Mouse (Mus musculus) hindbrain, embryonic 10.5 days (tissue): ENCODE data around the gene Themis2. TPM values are rescaled to one million over a fixed set of nuclear protein-coding genes. Genes with fewer than 3 reads are reported as not detected.
"Not testable (repeated sequence)": the region's sequence is repeated elsewhere in the genome, so short reads cannot be mapped to it uniquely, and the experiment has no call there.

Experiments used
- DNase-seq: peaks from one replicate; pipeline ENCODE4 v3.0.0-alpha.2; 2017; ENCODE audit warnings: low spot score
- H3K27ac ChIP-seq: fragments of 300-500 bp; sonication (generic); 2 replicates; pipeline ENCODE4 v1.5.1; 2016; ENCODE audit warnings: mild to moderate bottlenecking, moderate library complexity
- H3K27me3 ChIP-seq: fragments of 300-500 bp; sonication (generic); 2 replicates; pipeline ENCODE4 v1.6.1; 2016; ENCODE audit warnings: mild to moderate bottlenecking; ENCODE audit not compliant: poor library complexity, insufficient read depth, severe bottlenecking
- H3K36me3 ChIP-seq: fragments of 300-500 bp; sonication (generic); 2 replicates; pipeline ENCODE4 v1.6.1; 2016; ENCODE audit warnings: mild to moderate bottlenecking, moderate library complexity
- H3K4me1 ChIP-seq: fragments of 300-500 bp; sonication (generic); replicated peaks from 2 replicates; pipeline ENCODE4 v1.6.1; 2016; ENCODE audit warnings: mild to moderate bottlenecking
- H3K4me3 ChIP-seq: fragments of 300-500 bp; sonication (generic); 2 replicates; pipeline ENCODE4 v1.5.1; 2016; ENCODE audit warnings: mild to moderate bottlenecking, moderate library complexity
- H3K9me3 ChIP-seq: fragments of 300-500 bp; sonication (generic); 2 replicates; pipeline ENCODE4 v1.6.1; 2016; ENCODE audit warnings: mild to moderate bottlenecking, moderate library complexity
- WGBS: fragments of 180-500 bp; shearing (Covaris S2); methylation state at CpG from one replicate; pipeline ENCODE4 v1.1.7; 2016; 5-methylcytosine and 5-hydroxymethylcytosine counted together
- polyA plus RNA-seq: library from polyadenylated mRNA; unstranded; fragments of >200 nt; fragmentation: Nextera tagmentation; extraction: Ambion mirVana; gene quantifications from 2 replicates; pipeline ENCODE4 v1.2.1, GENCODE M21; 2016

Themis2 gene
- polyA plus RNA-seq, 1 experiment from 2014 or later, result 1.2 TPM

GRCm38 (mm10) chr4:132795171-132795570 is 1.0 kb downstream of the Themis2 start:
- Histone ChIP-seq H3K4me3 (no peak overlapping the region), H3K36me3 (no peaks in the 10 kb centered on the region), H3K27me3 (peaks cover 36% of the 10 kb centered on the region), H3K4me1 (peaks cover 25% of the 10 kb centered on the region), H3K9me3 (no peaks in the 10 kb centered on the region), H3K27ac (no peak overlapping the region)
- no peak for DNase-seq
- WGBS, result 60% methylated on average over 7 of the region's 7 CpGs

- DNase-seq, result no peak
These were observed 1.4 kb downstream of the Themis2 start for GRCm38 (mm10) chr4:132794760-132795159.

GRCm38 (mm10) chr4:132794028-132794427 is 2.2 kb downstream of the Themis2 start:
- no peaks in the 10 kb centered on the region for H3K9me3 ChIP-seq
- peaks cover 36% of the 10 kb centered on the region for H3K27me3 ChIP-seq

More at GRCm38 (mm10) chr4:132794760-132795159, 1.4 kb downstream of the Themis2 start:
- Histone ChIP-seq H3K27ac (no peak overlapping the region), H3K4me1 (peaks cover 25% of the 10 kb centered on the region), H3K27me3 (peaks cover 36% of the 10 kb centered on the region), H3K9me3 (no peaks in the 10 kb centered on the region), H3K4me3 (no peak overlapping the region), H3K36me3 (no peaks in the 10 kb centered on the region)
- WGBS, result 71% methylated on average over 8 of the region's 8 CpGs

DNA sequence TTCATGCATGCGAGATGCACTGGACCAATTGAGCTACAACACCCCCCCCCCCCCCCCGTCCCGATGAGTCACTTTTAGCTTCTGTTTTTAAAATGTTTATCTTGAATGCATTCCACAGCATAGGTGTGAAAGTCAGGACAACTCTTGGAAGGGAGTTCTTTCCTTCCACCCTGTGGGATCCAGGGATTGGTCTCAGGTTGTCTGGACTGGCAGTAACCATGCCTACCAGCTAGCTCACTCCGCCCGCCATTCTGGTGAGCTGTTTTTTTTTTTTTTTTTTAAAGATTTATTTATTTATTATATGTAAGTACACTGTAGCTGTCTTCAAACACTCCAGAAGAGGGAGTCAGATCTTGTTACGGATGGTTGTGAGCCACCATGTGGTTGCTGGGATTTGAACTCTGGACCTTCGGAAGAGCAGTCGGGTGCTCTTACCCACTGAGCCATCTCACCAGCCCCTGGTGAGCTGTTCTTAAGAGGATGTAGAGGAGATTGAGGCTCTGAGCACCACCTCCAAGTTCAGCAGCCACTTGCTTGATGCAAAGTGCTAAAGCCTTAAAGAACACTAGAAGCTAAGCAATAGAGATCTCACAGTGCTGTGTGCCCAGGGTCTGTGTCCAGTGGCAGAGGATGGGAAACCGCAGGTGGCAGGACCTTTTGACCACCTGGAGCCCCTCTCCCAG is 2.7 kb downstream of the Themis2 start:
- not testable (repeated sequence) for H3K9me3 ChIP-seq, H3K27ac ChIP-seq, DNase-seq, H3K4me3 ChIP-seq, H3K36me3 ChIP-seq
- WGBS, result 88% methylated on average over 9 of the region's 9 CpGs
- peaks cover 25% of the 10 kb centered on the region for H3K4me1 ChIP-seq
- H3K27me3 ChIP-seq, result peaks cover 36% of the 10 kb centered on the region

More at GRCm38 (mm10) chr4:132794028-132794427, 2.2 kb downstream of the Themis2 start:
- H3K27ac ChIP-seq, result no peak overlapping the region
- 62% methylated on average over 9 of the region's 9 CpGs for WGBS
- H3K36me3 ChIP-seq, result no peaks in the 10 kb centered on the region
- DNase-seq, result no peak
- peaks cover 25% of the 10 kb centered on the region for H3K4me1 ChIP-seq
- no peak overlapping the region for H3K4me3 ChIP-seq

- no peaks in the 10 kb centered on the region for H3K9me3 ChIP-seq
- H3K4me1 ChIP-seq, result peaks cover 14% of the 10 kb centered on the region
- WGBS, result 91% methylated on average over 8 of the region's 8 CpGs
- no peak overlapping the region for H3K4me3 ChIP-seq
- no peak for DNase-seq
- H3K36me3 ChIP-seq, result no peaks in the 10 kb centered on the region
- H3K27ac ChIP-seq, result no peak overlapping the region
- H3K27me3 ChIP-seq, result peaks cover 7% of the 10 kb centered on the region
These were observed 6.5 kb downstream of the Themis2 start for GRCm38 (mm10) chr4:132789731-132790130.

GRCm38 (mm10) chr4:132785228-132785627 is 11.0 kb downstream of the Themis2 start:
- 93% methylated on average over 13 of the region's 13 CpGs for WGBS
- H3K9me3 ChIP-seq, result no peaks in the 10 kb centered on the region
- H3K36me3 ChIP-seq, result peaks cover 5% of the 10 kb centered on the region; the same call in 1 of the 2 replicates
- H3K4me3 ChIP-seq, result no peak overlapping the region
- no peak overlapping the region for H3K27ac ChIP-seq
- H3K27me3 ChIP-seq, result no peaks in the 10 kb centered on the region
- DNase-seq, result no peak
- 0 out of 2 replicates have a peak, but pooled peaks cover 3% of the 10 kb centered on the region for H3K4me1 ChIP-seq

GRCm38 (mm10) chr4:132783732-132784131 is 12.5 kb downstream of the Themis2 start:
- Histone ChIP-seq H3K27ac (no peak overlapping the region), H3K4me1 (0 out of 2 replicates have a peak, but pooled peaks cover 3% of the 10 kb centered on the region), H3K27me3 (no peaks in the 10 kb centered on the region), H3K9me3 (no peaks in the 10 kb centered on the region), H3K4me3 (no peak overlapping the region), H3K36me3 (peaks cover 20% of the 10 kb centered on the region)
- no peak for DNase-seq
- WGBS, result 96% methylated on average over 2 of the region's 2 CpGs

GRCm38 (mm10) chr4:132780288-132780687 is 15.9 kb downstream of the Themis2 start:
- peaks cover 55% of the 10 kb centered on the region for H3K36me3 ChIP-seq
- no peak overlapping the region for H3K4me3 ChIP-seq
- H3K27ac ChIP-seq, result no peak overlapping the region
- H3K27me3 ChIP-seq, result no peaks in the 10 kb centered on the region
- no peaks in the 10 kb centered on the region for H3K9me3 ChIP-seq
- WGBS, result 93% methylated on average over 4 of the region's 4 CpGs
- DNase-seq, result no peak
- H3K4me1 ChIP-seq, result 0 out of 2 replicates have a peak, but pooled peaks cover 2% of the 10 kb centered on the region

DNA sequence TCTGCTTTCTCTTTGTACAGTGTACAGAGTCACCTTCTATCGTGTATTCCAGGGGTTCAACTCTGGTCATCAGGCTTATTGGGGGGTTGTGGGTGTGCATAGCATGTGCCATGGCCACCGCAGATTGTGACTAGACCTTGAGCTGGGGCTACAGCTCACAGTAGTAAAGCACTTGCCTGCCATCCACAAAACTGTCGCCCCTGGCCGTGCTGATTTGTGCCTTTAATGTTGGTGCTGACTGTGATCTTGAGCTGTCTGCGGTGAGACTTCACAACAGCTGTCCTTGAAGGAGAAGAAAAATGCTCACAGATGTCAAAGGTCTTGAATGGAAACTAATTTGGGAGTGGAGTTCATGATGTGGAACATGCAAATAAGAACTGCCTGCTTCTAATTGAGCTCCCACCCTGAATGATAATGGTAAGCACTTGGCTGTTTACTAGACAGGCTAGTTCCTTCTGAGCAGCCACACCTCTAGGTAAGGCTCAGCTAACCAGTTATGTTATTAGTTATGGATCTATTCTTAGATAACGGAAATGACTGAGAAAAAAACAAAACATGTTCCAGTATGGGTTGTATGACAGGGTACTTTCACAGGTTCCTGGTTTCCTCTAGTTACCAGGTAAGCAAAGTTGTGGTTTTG is 17.5 kb downstream of the Themis2 start:
- Histone ChIP-seq H3K9me3 (no peaks in the 10 kb centered on the region), H3K4me1 (no peaks in the 10 kb centered on the region), H3K4me3 (no peak overlapping the region), H3K36me3 (peaks cover 71% of the 10 kb centered on the region), H3K27ac (no peak overlapping the region), H3K27me3 (no peaks in the 10 kb centered on the region)
- DNase-seq, result no peak
- 97% methylated on average over 6 of the region's 6 CpGs for WGBS

DNA sequence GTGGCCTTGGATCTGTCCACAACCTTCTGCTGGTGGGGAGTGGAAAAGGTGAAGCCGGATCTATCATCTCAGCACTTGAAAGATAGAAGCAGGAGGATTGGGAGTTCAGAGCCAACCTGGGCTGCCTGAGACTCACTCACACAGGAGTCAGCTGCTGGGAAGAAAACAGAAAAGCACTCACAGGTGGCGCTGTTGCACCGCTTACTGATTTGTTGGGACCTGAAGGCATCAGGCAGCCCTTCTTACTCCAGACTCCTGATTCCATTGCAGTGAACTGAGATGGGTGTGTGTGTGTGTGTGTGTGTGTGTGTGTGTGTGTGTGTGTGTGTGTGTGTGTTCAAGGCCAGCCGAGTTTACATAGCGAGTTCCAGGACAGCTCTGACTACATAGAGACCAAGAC is 19.4 kb downstream of the Themis2 start:
- WGBS, result 84% methylated on average over 5 of the region's 5 CpGs
- H3K36me3 ChIP-seq, result peaks cover 90% of the 10 kb centered on the region

GRCm38 (mm10) chr4:132774905-132775304 is 21.3 kb downstream of the Themis2 start:
- 86% methylated on average over 3 of the region's 3 CpGs for WGBS
- DNase-seq, result no peak

More for the DNA sequence above, 19.4 kb downstream of the Themis2 start:
- no peaks in the 10 kb centered on the region for H3K4me1 ChIP-seq
- H3K9me3 ChIP-seq, result no peaks in the 10 kb centered on the region
- H3K4me3 ChIP-seq, result no peak overlapping the region
- H3K27me3 ChIP-seq, result no peaks in the 10 kb centered on the region
- H3K27ac ChIP-seq, result no peak overlapping the region
- DNase-seq, result peak; percentile 50

DNA sequence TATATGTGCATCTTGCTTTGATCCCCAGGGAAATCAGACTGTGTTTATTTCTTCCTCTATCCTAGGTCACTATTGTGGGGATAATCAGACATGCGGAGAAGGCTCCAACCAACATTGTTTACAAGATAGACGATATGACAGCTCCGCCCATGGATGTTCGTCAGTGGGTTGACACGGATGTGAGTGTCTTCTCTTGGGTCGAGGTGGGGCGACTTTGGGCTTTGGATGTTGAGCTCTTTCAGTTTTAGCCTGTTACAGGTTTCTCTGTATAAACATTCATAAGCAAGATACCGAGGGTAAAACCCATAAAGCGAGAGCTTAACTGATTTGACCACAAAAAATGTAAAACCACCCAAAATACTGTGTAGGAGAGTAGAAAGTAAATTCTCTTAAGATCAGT is 24.4 kb downstream of the Themis2 start:
- peaks cover 73% of the 10 kb centered on the region for H3K36me3 ChIP-seq
- peaks cover 12% of the 10 kb centered on the region for H3K4me1 ChIP-seq
- no peaks in the 10 kb centered on the region for H3K27me3 ChIP-seq
- H3K4me3 ChIP-seq, result no peak overlapping the region
- H3K9me3 ChIP-seq, result no peaks in the 10 kb centered on the region
- DNase-seq, result no peak
- WGBS, result 95% methylated on average over 9 of the region's 9 CpGs
- no peak overlapping the region for H3K27ac ChIP-seq

More at GRCm38 (mm10) chr4:132774905-132775304, 21.3 kb downstream of the Themis2 start:
- Histone ChIP-seq H3K36me3 (peaks cover 99% of the 10 kb centered on the region), H3K4me1 (no peaks in the 10 kb centered on the region), H3K27ac (no peak overlapping the region), H3K27me3 (no peaks in the 10 kb centered on the region), H3K4me3 (no peak overlapping the region), H3K9me3 (no peaks in the 10 kb centered on the region)
